Mouse (Mus musculus) hematopoietic stem cell, adult 5-6 weeks (primary cell): ENCODE data around the gene Col6a2. TPM values are rescaled to one million over a fixed set of nuclear protein-coding genes. Genes with fewer than 3 reads are reported as not detected.
A peak's percentile ranks its signal among the peaks of the same experiment; 100 is the strongest.

Experiments
- ATAC-seq, 2 experiments: fragments of 125-278 bp in 1 of 2; replicated peaks in 1 of 2; 2 replicates each; pipeline ENCODE4 v1.8.0; 2016 to 2017; ENCODE audit warnings: inconsistent platforms in 2 of 2, mild to moderate bottlenecking in 2 of 2, moderate number of reproducible peaks in 2 of 2, low read depth in 1 of 2, moderate TSS enrichment in 1 of 2; ENCODE audit not compliant: low FRiP score in 2 of 2, poor library complexity in 2 of 2, severe bottlenecking in 2 of 2, insufficient read depth in 1 of 2, low TSS enrichment in 1 of 2
- total RNA-seq: library from RNA; stranded (forward); fragments of 172-1452, 232-1000 nt; gene quantifications from 2 replicates; pipeline ENCODE4 v1.2.3, GENCODE M21; 2017

Col6a2 gene
- total RNA-seq, result not detected in 2 replicates

GRCm38 (mm10) chr10:76622928-76623680 lies at the start of gene Col6a2:
Col6a2 (minus strand) TSS chr10:76623630.
- ATAC-seq, result peak; percentile 37 to 58; a peak in 2 of 4 replicates

- no peak for ATAC-seq
Measured at GRCm38 (mm10) chr10:76671939-76672338, 48.5 kb upstream of the Col6a2 start.

GRCm38 (mm10) chr10:76668947-76669284 lies 45.5 kb upstream of the Col6a2 start:
- ATAC-seq, result no peak

- ATAC-seq, result no peak
Measured at GRCm38 (mm10) chr10:76668261-76668946, 45.0 kb upstream of the Col6a2 start.

GRCm38 (mm10) chr10:76667197-76667805 lies 43.9 kb upstream of the Col6a2 start:
- ATAC-seq, result no peak

- no peak for ATAC-seq
Measured at GRCm38 (mm10) chr10:76665551-76665950, 42.1 kb upstream of the Col6a2 start.

GRCm38 (mm10) chr10:76664156-76665115 lies 41.0 kb upstream of the Col6a2 start:
- ATAC-seq, result no peak

- no peak for ATAC-seq
Measured at GRCm38 (mm10) chr10:76653345-76654336, 30.2 kb upstream of the Col6a2 start.

GRCm38 (mm10) chr10:76650662-76651342 lies 27.4 kb upstream of the Col6a2 start:
- ATAC-seq, result no peak

GRCm38 (mm10) chr10:76648738-76649137 lies 25.3 kb upstream of the Col6a2 start:
- ATAC-seq, result no peak

- no peak for ATAC-seq
Measured at GRCm38 (mm10) chr10:76647390-76647789, 24.0 kb upstream of the Col6a2 start.

- ATAC-seq, result no peak
Measured at GRCm38 (mm10) chr10:76645686-76646085, 22.3 kb upstream of the Col6a2 start.

- no peak for ATAC-seq
Measured at GRCm38 (mm10) chr10:76645066-76645465, 21.6 kb upstream of the Col6a2 start.

GRCm38 (mm10) chr10:76643999-76644398 lies 20.6 kb upstream of the Col6a2 start:
- no peak for ATAC-seq

- no peak for ATAC-seq
Measured at GRCm38 (mm10) chr10:76643446-76643845, 20.0 kb upstream of the Col6a2 start.
